Mouse (Mus musculus) small intestine, adult 10 weeks (tissue): ENCODE measurements around the gene Zfp600. TPM values are rescaled to one million over a fixed set of nuclear protein-coding genes. Genes with fewer than 3 reads are reported as not detected.

Source experiments
- polyA plus RNA-seq: library from polyadenylated mRNA; stranded (reverse); fragments of 350-450 nt; fragmentation: Illumina TruSeq; extraction: RNeasy Lipid Tissue Mini Kit (QIAGEN cat#74804); gene quantifications from one replicate; pipeline ENCODE4 v1.2.3, GENCODE M21; 2014; ENCODE audit warnings: low replicate concordance

Gene Zfp600
- polyA plus RNA-seq, result not detected

DNA sequence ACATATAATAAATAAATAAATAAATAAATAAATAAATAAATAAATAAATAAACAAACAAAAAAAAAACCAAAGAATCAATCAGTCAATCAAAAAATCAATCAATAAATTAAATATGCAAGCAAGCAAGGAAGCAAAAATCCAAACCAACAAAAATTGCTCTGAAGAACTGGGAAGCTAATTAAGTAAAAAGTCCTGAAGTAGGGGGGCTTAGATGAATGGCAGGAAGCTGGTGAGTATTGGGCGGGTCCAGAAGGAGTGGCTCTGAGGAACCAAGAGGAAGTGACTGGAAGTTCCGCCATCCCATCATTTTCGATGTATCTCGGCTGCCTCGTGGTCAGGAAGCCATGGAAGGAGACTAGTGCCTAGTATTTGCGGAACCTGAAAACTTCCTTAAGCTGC lies at the start of gene Zfp600:
Zfp600 (plus strand) TSS at position 301 of the 400 bp plus-strand sequence.

Other genes with a start within 250 kb of the Zfp600 start
- 4.7 TPM for gene Zfp987, start 59.5 kb upstream of the Zfp600 start, polyA plus RNA-seq